Mouse (Mus musculus): Measurements from ENCODE around the gene Ubtd1. TPM values are rescaled to one million over a fixed set of nuclear protein-coding genes. Genes with fewer than 3 reads are reported as not detected.

Gene Ubtd1
- 3.0 TPM for polyA plus RNA-seq (2014; fragmentation: Illumina TruSeq; extraction: RNeasy Lipid Tissue Mini Kit (QIAGEN cat#74804); ENCODE audit: low read depth, low replicate concordance)

DNA sequence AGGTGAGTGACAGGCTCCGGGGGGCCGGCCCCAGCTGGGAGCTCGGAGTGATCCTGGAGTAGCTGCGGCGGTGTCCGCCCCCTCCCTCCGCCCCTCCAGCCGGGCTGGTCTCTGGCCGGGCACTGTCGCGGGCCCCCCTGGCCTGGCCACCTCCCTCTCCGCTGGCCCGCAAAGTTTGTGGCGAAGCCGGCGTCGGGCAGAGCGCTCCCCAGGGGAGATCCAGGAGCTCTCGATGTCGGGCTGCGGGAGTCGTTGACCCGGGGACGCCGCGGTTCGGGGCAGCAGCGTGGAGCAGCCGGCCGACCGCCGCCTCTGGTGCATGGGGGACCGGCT lies at the start of gene Ubtd1:
Ubtd1 (plus strand) TSS at position 169 of the 333 bp plus-strand sequence.

DNA sequence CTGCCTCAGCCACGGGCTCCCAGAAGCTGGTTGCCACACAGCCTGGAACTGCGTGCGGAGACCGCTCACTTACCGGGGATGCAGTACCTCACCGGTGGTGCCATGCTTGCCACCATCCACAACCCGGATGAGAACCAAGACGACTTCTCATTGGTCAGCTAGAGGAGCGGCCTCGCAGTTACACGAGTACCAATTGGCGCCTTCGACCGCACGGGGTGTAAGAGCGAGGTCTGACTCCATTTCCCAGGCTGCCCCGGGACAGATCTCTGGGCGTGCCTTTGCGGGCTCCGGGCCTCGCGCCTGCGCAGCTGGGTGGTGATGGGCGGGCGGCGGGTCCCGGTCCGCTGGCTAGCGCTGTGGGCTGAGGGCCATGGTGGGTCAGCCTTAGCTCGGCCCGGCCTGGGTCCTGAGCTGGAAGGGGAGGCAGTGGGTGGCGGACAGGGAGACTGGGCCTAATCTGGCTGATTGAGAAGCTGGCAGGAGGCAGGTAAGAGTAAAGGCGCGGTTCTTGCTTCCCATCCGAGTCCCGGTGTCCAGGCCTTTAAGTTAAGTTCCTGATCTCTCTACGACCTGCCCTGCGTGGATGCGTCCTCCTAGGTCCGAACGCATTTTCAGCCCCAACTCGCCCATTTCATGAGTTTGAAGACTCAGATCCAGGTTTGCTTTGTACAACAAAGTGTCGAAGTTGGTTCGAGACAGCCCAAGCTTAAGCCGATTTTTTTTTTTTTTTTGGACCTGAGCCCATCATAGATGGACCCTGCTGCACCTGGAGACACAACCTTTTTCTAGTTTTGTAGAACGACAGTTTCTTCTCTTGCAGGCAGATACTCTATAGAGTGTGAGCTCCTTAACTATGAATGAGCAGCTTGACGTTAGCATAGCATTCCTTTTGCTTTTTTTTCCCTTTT lies 48.1 kb upstream of the Ubtd1 start, which contains the start of the genes Exosc1 and Zdhhc16:
Exosc1 (minus strand) TSS at position 245 of the 908 bp plus-strand sequence.
Zdhhc16 (plus strand) TSS at position 302 of the 908 bp plus-strand sequence.

DNA sequence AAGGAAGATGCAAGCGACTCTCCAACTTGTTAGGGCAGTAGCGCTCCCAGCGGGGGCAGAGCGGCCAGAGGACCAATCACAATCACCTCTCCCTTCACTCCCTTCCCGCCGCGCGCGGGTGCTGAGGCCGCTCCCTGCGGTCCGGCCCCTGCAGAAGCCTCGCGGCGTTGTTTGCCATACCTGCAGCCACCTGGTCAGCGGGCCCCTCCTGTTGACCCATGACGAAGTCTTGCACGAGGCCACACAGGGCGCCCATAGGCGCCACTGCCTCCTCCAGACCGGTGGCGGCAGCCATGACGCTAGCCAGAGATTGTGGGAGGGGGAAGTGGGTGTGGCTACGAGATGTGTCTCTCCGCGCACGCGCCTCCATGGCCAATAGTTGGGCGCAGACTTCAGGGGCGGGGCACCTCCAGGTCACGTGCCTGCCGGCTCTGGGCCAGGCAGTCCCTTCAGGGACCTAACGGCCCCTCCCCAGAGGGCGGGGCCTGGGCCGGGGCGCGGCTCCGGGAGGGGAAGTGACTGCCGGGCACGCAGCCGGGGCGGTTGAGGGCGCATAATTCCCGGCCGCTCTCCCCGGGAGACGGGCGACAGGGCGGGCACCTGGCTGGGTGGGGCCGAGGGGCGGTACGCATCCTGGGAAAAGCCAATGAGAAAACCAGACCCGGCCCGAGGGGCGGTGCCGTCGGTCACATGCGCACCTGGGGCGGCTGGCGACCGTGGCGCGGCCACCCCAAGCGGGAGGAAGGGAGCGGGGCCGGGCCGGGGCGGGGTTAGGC lies 556 bp upstream of the Ubtd1 start, which contains the start of gene Mms19:
Mms19 (minus strand) TSS at position 339 of the 776 bp plus-strand sequence.

DNA sequence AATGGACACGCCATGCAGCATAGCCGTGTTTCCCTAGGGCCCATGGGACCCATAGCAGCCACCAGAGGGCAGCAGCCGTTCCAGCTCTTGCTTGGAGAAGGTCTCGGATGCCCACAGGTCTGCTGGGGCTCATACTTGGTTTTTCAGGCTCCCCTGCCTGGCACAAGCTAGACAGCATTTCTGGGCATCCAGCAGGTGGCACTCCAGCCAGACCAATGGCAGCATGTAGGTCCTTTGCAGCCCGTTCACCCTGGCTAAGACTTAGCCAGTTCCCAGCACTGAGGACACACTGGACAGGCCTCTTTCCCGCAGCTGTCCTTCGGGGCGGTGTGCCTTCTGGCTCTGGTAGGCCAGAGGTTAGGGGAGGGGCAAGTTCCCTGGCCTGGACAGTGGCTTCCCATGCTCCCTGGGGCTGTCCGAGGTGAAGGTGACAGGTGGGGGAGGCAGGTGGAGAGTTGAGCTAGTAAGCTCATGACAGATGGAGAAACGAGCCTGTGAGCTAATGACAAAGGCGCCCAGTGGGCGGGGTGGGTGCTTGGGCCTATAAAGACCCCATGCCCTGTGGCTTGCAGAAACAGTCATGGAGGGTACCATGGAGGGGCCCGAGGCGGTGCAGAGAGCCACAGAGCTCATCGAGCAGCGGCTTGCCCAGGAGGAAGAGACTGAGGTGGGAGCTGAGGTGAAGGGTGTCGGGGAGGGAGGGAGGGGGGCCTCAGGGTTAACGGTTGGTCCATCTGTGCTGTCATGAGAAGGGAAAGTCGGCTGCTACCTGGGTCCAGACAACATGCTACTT lies 54.1 kb downstream of the Ubtd1 start, which contains the start of gene Ankrd2:
Ankrd2 (plus strand) TSS at position 545 of the 793 bp plus-strand sequence.

DNA sequence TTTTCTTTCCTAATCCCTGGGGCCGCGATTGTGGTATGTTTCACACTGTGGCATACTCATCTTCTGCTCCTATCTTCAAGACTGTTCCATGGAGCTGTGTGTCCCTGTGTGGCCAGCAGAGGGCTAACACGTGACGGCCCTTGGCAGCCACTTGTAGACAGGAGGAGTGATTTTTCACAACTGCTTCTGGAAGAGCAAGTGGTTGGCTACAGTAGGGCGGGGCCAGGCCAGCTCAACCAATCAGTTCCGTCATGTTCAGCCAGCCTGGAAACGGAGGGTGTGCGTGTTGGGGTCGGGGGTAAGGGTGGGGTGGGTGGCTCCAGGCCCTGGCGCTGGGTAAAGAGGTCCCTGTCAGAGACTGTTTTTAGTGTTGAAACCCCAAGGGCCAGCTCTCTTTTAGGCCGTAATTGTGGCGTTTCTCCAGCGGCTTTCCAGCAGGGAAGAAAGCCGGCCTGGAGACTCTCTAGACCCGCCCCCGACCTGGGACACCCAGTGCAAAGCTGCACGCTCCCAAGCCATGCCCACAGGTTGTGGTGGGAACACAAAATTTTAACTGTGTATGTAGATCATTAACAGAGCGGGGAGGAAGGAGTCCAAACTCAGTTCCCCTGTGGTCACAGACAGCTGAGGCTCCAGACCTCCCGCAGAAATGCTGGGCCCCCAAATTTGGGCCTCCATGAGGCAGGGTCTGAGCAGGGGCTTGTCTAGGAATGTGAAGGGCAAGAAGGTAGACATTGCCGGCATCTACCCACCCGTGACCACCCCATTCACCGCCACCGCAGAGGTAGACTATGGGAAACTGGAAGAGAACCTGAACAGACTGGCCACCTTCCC lies 63.9 kb downstream of the Ubtd1 start, which contains the start of gene Hoga1:
Hoga1 (plus strand) TSS at position 342 of the 834 bp plus-strand sequence.

DNA sequence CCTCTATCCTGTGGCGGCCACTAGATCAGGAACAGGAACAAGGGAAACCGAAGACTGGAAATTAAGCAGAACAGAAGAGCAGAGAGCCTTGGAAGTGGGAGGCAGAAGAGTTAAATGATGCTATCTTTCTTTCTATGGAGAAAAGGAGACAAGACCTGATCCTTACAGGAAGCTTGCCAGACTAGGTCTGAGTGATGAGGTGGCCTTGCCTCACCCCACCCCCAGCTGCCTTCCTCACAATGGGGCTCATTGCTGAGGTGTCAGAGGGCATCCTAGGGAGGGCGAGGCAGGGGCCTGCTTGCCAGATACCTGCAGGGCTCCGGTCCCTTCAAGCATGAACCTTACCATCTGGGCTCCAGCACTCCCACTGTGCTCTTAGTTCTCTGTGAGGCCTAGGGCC lies 70.4 kb downstream of the Ubtd1 start, which contains the start of gene 4933411K16Rik:
4933411K16Rik (plus strand) TSS at position 301 of the 400 bp plus-strand sequence.

Other genes with a start within 250 kb of the Ubtd1 start
- gene Slit1, start 238.1 kb upstream of the Ubtd1 start, polyA plus RNA-seq (2014; fragmentation: Illumina TruSeq; extraction: RNeasy Lipid Tissue Mini Kit (QIAGEN cat#74804); ENCODE audit: low read depth, low replicate concordance), result 0.24 TPM
- 67.1 TPM for gene Arhgap19, start 179.7 kb upstream of the Ubtd1 start, polyA plus RNA-seq (2014; fragmentation: Illumina TruSeq; extraction: RNeasy Lipid Tissue Mini Kit (QIAGEN cat#74804); ENCODE audit: low read depth, low replicate concordance)
- 33.9 TPM for gene Frat1, start 151.8 kb upstream of the Ubtd1 start, polyA plus RNA-seq (2014; fragmentation: Illumina TruSeq; extraction: RNeasy Lipid Tissue Mini Kit (QIAGEN cat#74804); ENCODE audit: low read depth, low replicate concordance)
- gene Frat2, start 133.6 kb upstream of the Ubtd1 start, polyA plus RNA-seq (2014; fragmentation: Illumina TruSeq; extraction: RNeasy Lipid Tissue Mini Kit (QIAGEN cat#74804); ENCODE audit: low read depth, low replicate concordance), result 6.6 TPM
- gene Rrp12, start 85.6 kb upstream of the Ubtd1 start, polyA plus RNA-seq (2014; fragmentation: Illumina TruSeq; extraction: RNeasy Lipid Tissue Mini Kit (QIAGEN cat#74804); ENCODE audit: low read depth, low replicate concordance), result 2.4 TPM
- gene Pgam1, start 69.8 kb upstream of the Ubtd1 start, polyA plus RNA-seq (2014; fragmentation: Illumina TruSeq; extraction: RNeasy Lipid Tissue Mini Kit (QIAGEN cat#74804); ENCODE audit: low read depth, low replicate concordance), result 53.2 TPM
- 32.7 TPM for gene Exosc1, start 48.3 kb upstream of the Ubtd1 start, polyA plus RNA-seq (2014; fragmentation: Illumina TruSeq; extraction: RNeasy Lipid Tissue Mini Kit (QIAGEN cat#74804); ENCODE audit: low read depth, low replicate concordance)
- gene Zdhhc16, start 48.3 kb upstream of the Ubtd1 start, polyA plus RNA-seq (2014; fragmentation: Illumina TruSeq; extraction: RNeasy Lipid Tissue Mini Kit (QIAGEN cat#74804); ENCODE audit: low read depth, low replicate concordance), result 14.7 TPM
- 14.9 TPM for gene Mms19, start 606 bp upstream of the Ubtd1 start, polyA plus RNA-seq (2014; fragmentation: Illumina TruSeq; extraction: RNeasy Lipid Tissue Mini Kit (QIAGEN cat#74804); ENCODE audit: low read depth, low replicate concordance)
- gene Ankrd2, start 54.2 kb downstream of the Ubtd1 start, polyA plus RNA-seq (2014; fragmentation: Illumina TruSeq; extraction: RNeasy Lipid Tissue Mini Kit (QIAGEN cat#74804); ENCODE audit: low read depth, low replicate concordance), result not detected
- gene Hoga1, start 63.8 kb downstream of the Ubtd1 start, polyA plus RNA-seq (2014; fragmentation: Illumina TruSeq; extraction: RNeasy Lipid Tissue Mini Kit (QIAGEN cat#74804); ENCODE audit: low read depth, low replicate concordance), result 24.0 TPM
- 264 TPM for gene 4933411K16Rik, start 70.5 kb downstream of the Ubtd1 start, polyA plus RNA-seq (2014; fragmentation: Illumina TruSeq; extraction: RNeasy Lipid Tissue Mini Kit (QIAGEN cat#74804); ENCODE audit: low read depth, low replicate concordance)
- 26.5 TPM for gene Morn4, start 104.6 kb downstream of the Ubtd1 start, polyA plus RNA-seq (2014; fragmentation: Illumina TruSeq; extraction: RNeasy Lipid Tissue Mini Kit (QIAGEN cat#74804); ENCODE audit: low read depth, low replicate concordance)
- 6.4 TPM for gene Pi4k2a, start 108.7 kb downstream of the Ubtd1 start, polyA plus RNA-seq (2014; fragmentation: Illumina TruSeq; extraction: RNeasy Lipid Tissue Mini Kit (QIAGEN cat#74804); ENCODE audit: low read depth, low replicate concordance)
- gene Avpi1, start 147.3 kb downstream of the Ubtd1 start, polyA plus RNA-seq (2014; fragmentation: Illumina TruSeq; extraction: RNeasy Lipid Tissue Mini Kit (QIAGEN cat#74804); ENCODE audit: low read depth, low replicate concordance), result 1.2 TPM
- 2.1 TPM for gene Marveld1, start 165.6 kb downstream of the Ubtd1 start, polyA plus RNA-seq (2014; fragmentation: Illumina TruSeq; extraction: RNeasy Lipid Tissue Mini Kit (QIAGEN cat#74804); ENCODE audit: low read depth, low replicate concordance)
- 9.5 TPM for gene Zfyve27, start 182.2 kb downstream of the Ubtd1 start, polyA plus RNA-seq (2014; fragmentation: Illumina TruSeq; extraction: RNeasy Lipid Tissue Mini Kit (QIAGEN cat#74804); ENCODE audit: low read depth, low replicate concordance)
- not detected for gene Sfrp5, start 220.5 kb downstream of the Ubtd1 start, polyA plus RNA-seq (2014; fragmentation: Illumina TruSeq; extraction: RNeasy Lipid Tissue Mini Kit (QIAGEN cat#74804); ENCODE audit: low read depth, low replicate concordance)